Mouse (Mus musculus) neural tube, embryonic 10.5 days (tissue): ENCODE measurements around the gene Col4a4.

ENCODE experiments used
- DNase-seq: peaks from one replicate; pipeline ENCODE4 v3.0.0-alpha.2; 2017; ENCODE audit warnings: low spot score; ENCODE audit errors: extremely low spot score

The Col4a4 gene

GRCm38 (mm10) chr1:82427729-82428128, 158.9 kb downstream of the Col4a4 start:
- no peak for DNase-seq

GRCm38 (mm10) chr1:82415641-82416040, 171.0 kb downstream of the Col4a4 start:
- no peak for DNase-seq

GRCm38 (mm10) chr1:82414434-82415045, 172.1 kb downstream of the Col4a4 start:
- DNase-seq = no peak

GRCm38 (mm10) chr1:82412085-82412484, 174.6 kb downstream of the Col4a4 start:
- DNase-seq = no peak

GRCm38 (mm10) chr1:82411521-82411920, 175.1 kb downstream of the Col4a4 start:
- no peak for DNase-seq

GRCm38 (mm10) chr1:82410548-82410947, 176.1 kb downstream of the Col4a4 start:
- DNase-seq = no peak

- DNase-seq = no peak
These were observed 177.4 kb downstream of the Col4a4 start for GRCm38 (mm10) chr1:82409271-82409670.

GRCm38 (mm10) chr1:82407786-82408185, 178.9 kb downstream of the Col4a4 start:
- no peak for DNase-seq
